Mouse (Mus musculus): ENCODE measurements around the gene Spcs2.
"Not testable (repeated sequence)": the region's sequence is repeated elsewhere in the genome, so short reads cannot be mapped to it uniquely, and the experiment has no call there.

Gene Spcs2

GRCm38 (mm10) chr7:99822426-99822825 is 40.8 kb downstream of the Spcs2 start:
- no peak for DNase-seq

DNA sequence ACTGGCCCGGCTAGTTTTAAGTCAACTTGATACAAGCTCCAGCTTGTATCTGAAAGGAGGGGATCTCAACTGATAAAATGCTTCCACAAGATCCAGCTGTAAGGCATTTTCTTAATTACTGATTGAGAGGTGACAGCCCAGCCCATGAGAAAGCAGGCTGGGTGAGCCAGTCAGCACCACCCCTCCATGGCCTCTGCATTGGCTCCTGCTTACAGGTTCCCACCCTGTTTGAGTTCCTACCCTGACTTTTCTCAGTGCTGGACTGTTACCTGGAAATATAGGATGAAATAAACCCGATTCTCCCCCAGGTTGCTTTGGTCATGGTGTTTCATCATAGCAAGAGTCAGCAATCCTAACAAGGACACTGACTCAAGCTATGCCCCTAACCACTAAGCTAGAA is 41.3 kb downstream of the Spcs2 start:
- no peak for DNase-seq

GRCm38 (mm10) chr7:99818181-99818725 is 45.0 kb downstream of the Spcs2 start:
- DNase-seq = not testable (repeated sequence)

DNA sequence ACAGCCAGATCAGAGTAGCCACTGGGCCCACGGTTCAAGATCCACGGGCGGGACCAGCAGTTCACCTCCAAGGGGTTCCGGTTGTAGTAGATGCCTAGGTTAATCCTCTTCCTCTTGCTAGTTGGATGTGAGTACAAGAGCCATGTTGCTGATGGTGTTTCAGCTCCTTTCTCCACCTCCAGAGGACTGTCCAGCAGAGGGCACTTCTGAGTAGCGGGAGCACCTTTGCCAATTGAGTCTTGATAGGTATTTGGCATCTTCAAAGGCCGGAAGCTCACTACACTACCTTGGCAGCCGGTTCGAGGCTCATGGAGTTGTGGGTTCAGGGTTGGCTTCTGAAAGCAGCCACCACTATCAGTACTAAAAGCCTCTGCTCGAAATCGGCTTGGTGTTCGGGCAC is 49.9 kb downstream of the Spcs2 start:
- peak; percentile 36 for DNase-seq

DNA sequence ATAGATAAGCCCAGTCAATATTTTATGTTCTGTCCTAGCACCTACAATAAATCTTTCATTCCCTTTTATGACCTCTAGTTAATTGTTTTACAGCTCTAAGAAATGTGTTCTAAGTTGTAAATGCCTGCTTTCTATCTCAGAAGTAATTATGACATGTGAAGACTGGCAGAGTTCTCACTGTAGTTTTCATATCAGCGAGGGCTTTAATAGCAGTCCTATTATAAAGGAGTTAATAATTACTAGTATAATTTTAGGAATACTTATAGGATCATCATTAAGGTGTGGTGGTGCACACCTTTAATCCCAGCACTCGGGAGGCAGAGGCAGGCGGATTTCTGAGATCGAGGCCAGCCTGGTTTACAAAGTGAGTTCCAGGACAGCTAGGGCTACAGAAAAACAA is 51.6 kb downstream of the Spcs2 start:
- no peak for DNase-seq

DNA sequence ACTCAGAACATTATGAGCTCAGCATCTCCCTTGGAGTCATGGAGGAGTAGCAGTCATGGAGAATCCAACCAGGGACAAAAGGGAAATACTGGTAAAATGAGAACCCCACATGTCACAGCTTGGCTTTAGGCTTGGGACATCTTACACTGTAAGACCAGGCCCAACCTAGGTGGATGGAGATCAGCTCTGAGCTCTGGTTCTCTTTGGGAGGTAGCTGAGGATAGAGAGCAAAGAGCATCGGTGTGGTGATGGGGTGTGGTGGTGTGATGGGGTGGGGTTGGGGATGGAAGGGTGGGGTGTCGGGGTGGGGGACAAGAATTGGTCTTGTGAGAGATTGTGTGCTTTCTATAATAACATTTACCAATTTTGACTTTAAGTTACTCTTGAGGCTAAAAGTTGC is 52.4 kb downstream of the Spcs2 start:
- no peak for DNase-seq

DNA sequence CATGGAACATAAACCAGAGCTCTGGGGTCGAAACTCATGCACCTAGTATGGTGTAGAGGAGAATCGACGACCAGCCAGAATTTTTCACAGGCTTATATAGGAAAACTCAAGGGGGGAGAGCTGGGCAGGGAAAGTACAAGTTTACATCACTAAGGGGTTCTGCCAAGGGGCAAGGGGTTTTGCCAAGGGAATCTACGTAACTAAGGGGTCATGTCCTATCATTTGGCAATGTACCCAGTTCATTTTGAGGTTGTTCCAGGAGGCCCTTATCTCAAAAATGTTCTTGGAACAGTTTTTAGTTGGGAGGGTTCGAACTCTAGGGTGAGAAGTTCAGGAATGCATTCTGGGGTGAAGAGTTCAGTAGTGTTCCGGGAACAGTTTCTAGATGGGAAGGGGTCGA is 56.2 kb downstream of the Spcs2 start:
- not testable (repeated sequence) for DNase-seq

DNA sequence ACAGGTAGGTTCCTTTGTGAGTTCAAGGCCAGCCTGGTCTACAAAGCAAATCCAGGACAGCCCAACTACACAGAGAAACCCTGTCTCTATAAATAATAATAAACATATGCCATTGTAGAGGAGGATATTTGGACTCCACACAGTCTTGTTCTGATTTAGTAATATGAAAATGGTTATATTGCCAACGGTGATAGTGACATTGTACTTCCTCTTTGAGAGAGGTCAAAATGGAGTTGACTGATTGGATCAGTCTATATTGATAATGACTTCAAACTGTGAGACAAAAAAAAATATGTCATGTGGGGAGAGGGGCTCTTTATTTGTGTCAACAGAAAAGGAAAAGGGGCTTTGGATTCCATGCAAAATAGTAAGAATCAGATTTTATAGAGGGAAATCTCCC is 57.9 kb downstream of the Spcs2 start:
- DNase-seq = no peak

- DNase-seq = not testable (repeated sequence)
These were observed 59.2 kb downstream of the Spcs2 start for GRCm38 (mm10) chr7:99804033-99804432.

GRCm38 (mm10) chr7:99803535-99803934 is 59.7 kb downstream of the Spcs2 start:
- DNase-seq = no peak

DNA sequence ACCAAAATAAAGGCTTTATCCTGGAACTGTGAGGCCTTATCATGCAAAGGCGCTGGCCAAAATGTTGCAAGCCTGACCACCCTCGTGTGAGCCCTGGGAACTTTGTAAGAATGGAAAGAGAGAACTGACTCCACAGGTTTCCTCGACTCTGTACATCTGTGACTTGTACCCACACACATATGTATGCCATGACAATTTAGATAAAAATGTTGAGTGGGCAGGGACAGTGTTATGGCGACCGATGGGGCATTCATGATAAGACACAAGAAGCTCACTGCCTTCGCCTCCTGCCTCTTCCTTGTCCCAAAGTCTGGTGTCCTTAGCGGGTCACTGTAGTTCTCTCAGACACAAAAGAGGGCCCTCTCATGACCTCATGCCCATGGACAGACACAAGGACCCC is 64.1 kb downstream of the Spcs2 start:
- DNase-seq = no peak

DNA sequence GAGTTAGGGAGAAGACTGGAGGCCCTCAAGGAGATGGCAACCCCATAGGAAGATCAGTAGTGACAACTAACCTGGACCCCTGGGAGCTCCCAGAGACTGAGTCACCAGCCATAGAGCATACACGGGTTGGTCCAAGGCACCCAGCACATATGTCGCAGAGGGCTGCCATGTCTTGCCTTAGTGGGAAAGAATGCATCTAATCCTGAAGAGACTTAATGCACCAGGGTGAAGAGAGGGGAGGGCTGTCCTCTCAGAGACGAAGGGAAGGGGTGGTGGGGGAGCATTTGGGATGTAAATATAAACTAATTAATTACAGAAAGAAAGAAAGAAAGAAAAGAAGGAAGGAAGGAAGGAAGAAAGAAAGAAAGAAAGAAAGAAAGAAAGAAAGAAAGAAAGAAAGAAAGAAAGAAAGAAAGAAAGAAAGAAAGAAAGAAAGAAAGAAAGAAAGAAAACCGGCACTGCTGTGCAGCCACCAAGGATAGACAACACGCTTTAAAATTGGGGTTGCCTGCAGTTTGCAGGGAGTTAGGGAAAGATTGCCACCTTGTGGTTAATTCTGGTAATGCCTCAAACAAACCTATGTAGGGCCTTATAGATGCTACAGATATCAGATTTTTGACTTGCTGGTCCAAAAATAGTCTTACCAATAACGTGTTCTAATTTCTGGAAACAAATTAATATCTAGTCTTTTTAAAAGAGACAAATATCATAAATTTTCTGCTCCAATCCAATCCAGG is 65.2 kb downstream of the Spcs2 start:
- DNase-seq = peak; percentile 87

GRCm38 (mm10) chr7:99797261-99797660 is 66.0 kb downstream of the Spcs2 start:
- DNase-seq = peak; percentile 60

DNA sequence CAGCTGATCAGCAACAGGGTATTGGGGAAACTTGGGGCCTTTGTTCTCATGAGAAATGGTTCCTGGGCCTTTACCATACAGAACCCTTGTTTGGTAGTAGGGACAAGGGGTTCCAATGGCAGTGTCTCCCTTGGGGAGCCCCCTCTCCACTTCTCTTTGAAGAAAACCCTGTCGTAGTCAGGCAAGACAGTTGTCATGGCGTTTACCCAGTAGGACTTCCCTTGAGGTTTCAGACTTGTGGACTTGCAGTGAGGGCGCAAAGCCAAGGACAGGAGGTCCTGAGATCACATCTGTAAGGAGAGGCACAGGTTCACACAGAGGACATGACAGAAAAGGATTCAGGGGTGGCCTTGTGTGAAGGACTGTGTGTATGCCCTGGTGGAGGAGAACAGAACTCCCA is 66.8 kb downstream of the Spcs2 start:
- peak; percentile 12 for DNase-seq

DNA sequence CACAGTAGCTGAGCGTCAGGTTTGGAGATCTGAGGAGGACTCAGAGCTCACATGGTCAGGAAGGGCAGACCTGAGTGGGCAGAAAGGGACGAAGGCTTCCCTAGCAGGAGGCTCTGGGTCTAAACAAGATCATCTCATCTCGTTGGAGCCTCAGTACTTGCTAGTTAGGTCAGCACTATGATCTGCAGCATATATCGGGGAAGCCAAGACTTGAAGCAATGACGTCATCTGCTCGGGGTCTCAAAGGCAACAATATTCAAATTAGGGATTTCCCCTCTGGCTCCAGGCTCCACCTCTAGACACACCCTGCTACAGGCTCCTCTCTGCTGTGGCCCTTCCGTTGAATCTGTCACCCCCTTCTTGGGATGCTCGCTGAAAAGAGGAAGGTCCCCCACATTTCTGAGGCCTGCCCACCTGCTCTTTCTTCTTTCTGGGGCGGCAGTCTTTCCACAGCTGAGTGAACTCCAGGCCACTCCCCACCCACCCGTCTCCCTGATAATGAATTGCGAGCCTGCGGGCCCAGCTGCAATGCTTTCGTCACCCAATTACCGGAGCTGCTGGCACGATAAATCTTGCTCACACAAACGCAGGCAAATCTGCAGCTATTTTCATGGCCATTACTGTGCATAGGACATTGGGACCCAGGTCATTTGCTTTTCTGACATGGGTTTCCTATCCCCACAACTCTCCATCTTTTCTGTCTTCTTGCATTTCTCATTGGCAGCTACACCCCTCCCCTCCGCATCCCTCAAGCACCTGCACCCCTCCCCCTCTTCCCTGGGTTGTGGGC is 67.9 kb downstream of the Spcs2 start:
- DNase-seq = peak; percentile 78

DNA sequence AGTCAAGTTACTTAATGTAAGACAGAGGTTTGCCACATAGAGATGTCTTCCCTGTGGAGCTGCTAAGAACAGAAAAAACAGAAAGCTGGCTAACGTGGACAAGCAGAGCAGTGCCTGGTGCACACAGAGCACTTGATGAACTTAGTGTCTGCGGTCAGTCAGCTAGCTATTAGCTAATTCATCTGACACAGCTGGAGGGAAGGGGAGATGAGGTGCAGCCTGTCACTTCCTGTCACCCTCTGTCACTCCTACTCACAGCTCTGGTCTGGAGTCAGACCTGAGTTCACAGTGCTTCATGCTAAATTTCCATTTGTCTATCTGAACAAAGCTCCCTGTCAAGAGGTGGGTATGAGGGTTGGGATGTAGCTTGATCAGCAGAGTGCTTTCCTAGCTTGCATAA is 69.2 kb downstream of the Spcs2 start:
- DNase-seq = peak; percentile 22

DNA sequence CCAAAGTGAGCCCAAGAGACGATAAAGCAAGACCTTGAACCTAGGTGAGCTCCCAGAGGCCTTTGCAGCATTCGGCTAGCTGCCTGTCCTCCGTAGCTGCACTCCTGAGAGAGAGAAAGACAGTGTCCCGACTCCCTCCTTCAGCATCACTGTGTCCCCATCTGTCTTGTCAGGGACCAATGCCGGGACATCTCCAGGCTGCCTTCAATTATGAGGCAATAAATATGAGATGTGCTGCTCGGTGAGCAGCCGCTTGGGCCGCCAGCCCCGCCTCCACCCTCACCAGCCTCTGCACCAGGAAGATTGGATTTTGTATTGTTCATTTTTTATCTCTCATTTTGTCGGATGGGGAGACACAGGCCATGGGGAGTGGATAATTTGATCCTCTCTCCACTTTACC is 72.4 kb downstream of the Spcs2 start:
- DNase-seq = no peak

- peak; percentile 23 for DNase-seq
These were observed 74.7 kb downstream of the Spcs2 start for GRCm38 (mm10) chr7:99788563-99788962.

DNA sequence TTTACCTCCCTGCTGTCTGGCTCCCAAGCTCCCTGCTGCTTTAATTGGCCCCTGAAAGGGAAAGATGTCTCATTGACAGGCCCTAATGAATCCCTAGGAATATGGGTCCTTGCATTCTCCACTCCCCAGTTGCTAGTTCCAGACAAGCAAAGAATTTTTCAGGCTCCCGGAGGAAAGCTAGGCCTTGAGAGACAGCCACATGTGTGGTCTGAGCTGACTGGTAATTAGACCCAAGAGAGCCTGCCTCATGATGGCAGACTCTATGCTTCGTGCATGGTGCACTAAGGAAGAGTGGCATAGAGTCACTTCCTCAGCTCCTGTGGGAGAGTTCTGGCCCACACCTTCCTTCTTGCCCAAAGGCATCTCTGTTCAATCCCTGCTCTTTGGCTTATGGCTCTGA is 75.3 kb downstream of the Spcs2 start:
- DNase-seq = peak; percentile 9
